25 mouse cellular contexts compared by ENCODE assay signal in genomic region chr1:158910661-158911060, GRCm38 (mm10).
"Had no signal": no experiment of that assay in that cellular context is flagged by ENCODE, and none has a peak within 500 bp of the region (broad histone marks: within the 10 kb centered on the region; RNA-seq: fewer than 3 reads in every experiment).

No protein-coding gene starts in this region.

- H3K4me1 ChIP-seq: limb, embryonic 10.5 days; limb, embryonic 13.5 days; liver, embryonic 12.5 days; liver, embryonic 15.5 days; lung, embryonic 15.5 days; megakaryocyte, embryonic 14.5 days; midbrain, embryonic 10.5 days; midbrain, embryonic 13.5 days; neural tube, embryonic 13.5 days had no signal

- H3K36me3 ChIP-seq: limb, embryonic 10.5 days; limb, embryonic 13.5 days; liver, embryonic 12.5 days; liver, embryonic 15.5 days; lung, embryonic 15.5 days; midbrain, embryonic 10.5 days; midbrain, embryonic 13.5 days; neural tube, embryonic 13.5 days had no signal

- H3K4me2 ChIP-seq: limb, embryonic 13.5 days; liver, embryonic 12.5 days; liver, embryonic 15.5 days; lung, embryonic 15.5 days; midbrain, embryonic 13.5 days; neural tube, embryonic 13.5 days had no signal

- DNase-seq: kidney, adult 18-20 months; kidney, adult 9 months; kidney, postnatal 14 days; kidney, postnatal 4 days; liver; lung, adult 18-20 months; lung, postnatal 10 days; lung, postnatal 36 days; retina, postnatal 1 day; right cerebral cortex, postnatal 4 days; thymus, postnatal 25 days had no signal

- H3K27me3 ChIP-seq: limb, embryonic 13.5 days; liver, embryonic 12.5 days; liver, embryonic 15.5 days; lung, embryonic 15.5 days; megakaryocyte, embryonic 14.5 days; midbrain, embryonic 13.5 days; neural tube, embryonic 13.5 days had no signal

- H3K9me3 ChIP-seq: limb, embryonic 10.5 days; limb, embryonic 13.5 days; liver, embryonic 15.5 days; lung, embryonic 15.5 days; midbrain, embryonic 10.5 days; midbrain, embryonic 13.5 days; neural tube, embryonic 13.5 days had no signal

- H3K27ac ChIP-seq: limb, embryonic 10.5 days; limb, embryonic 13.5 days; liver, embryonic 12.5 days; liver, embryonic 15.5 days; lung, embryonic 15.5 days; midbrain, embryonic 10.5 days; midbrain, embryonic 13.5 days; neural tube, embryonic 13.5 days; stomach, postnatal 0 days had no signal

- H3K9ac ChIP-seq: limb, embryonic 13.5 days; liver, embryonic 12.5 days; liver, embryonic 15.5 days; lung, embryonic 15.5 days; midbrain, embryonic 13.5 days; neural tube, embryonic 13.5 days had no signal

- ATAC-seq: inflammation-experienced regulatory T-cells, adult 6 months; intestine, embryonic 16.5 days; liver, embryonic 12.5 days; midbrain, embryonic 13.5 days; midbrain, embryonic 16.5 days had no signal

- H3K4me3 ChIP-seq: limb, embryonic 10.5 days; limb, embryonic 13.5 days; liver, embryonic 12.5 days; liver, embryonic 15.5 days; lung, embryonic 15.5 days; megakaryocyte, embryonic 14.5 days; midbrain, embryonic 10.5 days; midbrain, embryonic 13.5 days; myocyte; neural tube, embryonic 13.5 days had no signal
